Mouse (Mus musculus): Measurements from ENCODE around the gene Olfr331. TPM values are rescaled to one million over a fixed set of nuclear protein-coding genes. Genes with fewer than 3 reads are reported as not detected.
A peak's percentile ranks its signal among the peaks of the same experiment; 100 is the strongest.
"Not testable (repeated sequence)": the region's sequence is repeated elsewhere in the genome, so short reads cannot be mapped to it uniquely, and the experiment has no call there.

Olfr331 gene
- not detected in 2 replicates for polyA plus RNA-seq (2012; rRNA removed)

GRCm38 (mm10) chr11:58502472-58502871 lies at the start of gene Olfr331:
Olfr331 (minus strand) TSS chr11:58502572.
- not testable (repeated sequence) for H3K4me1 ChIP-seq (ENCODE audit: control insufficient read depth, insufficient read depth, low read length); H3K27me3 ChIP-seq (ENCODE audit: control insufficient read depth, insufficient read depth, low read length)

GRCm38 (mm10) chr11:58546322-58546721 lies 44.0 kb upstream of the Olfr331 start, which contains the start of gene Olfr329-ps:
Olfr329-ps (minus strand) TSS chr11:58546422.
- H3K4me1 ChIP-seq (ENCODE audit: control insufficient read depth, insufficient read depth, low read length): no peaks in the 10 kb centered on the region
- no peaks in the 10 kb centered on the region for H3K27me3 ChIP-seq (ENCODE audit: control insufficient read depth, insufficient read depth, low read length)
- WGBS: 44% methylated on average over 5 of the region's 5 CpGs
- no peak within 1 kb of the TSS for H3K27ac ChIP-seq (ENCODE audit: insufficient read depth, low read length)
- TF ChIP-seq POLR2A (IDR thresholded peaks at IDR 0.05; ENCODE audit: borderline replicate concordance, insufficient read depth, low read length) (no peak), CTCF (IDR thresholded peaks at IDR 0.05; ENCODE audit: borderline replicate concordance, insufficient read depth, low read depth, low read length) (no peak)
- no peak within 1 kb of the TSS for H3K4me3 ChIP-seq (replicated peaks; ENCODE audit: insufficient read depth, low read depth, low read length)
- no peak for DNase-seq

More at GRCm38 (mm10) chr11:58502472-58502871, at the start of gene Olfr331:
- not testable (repeated sequence) for DNase-seq; H3K4me3 ChIP-seq (replicated peaks; ENCODE audit: insufficient read depth, low read depth, low read length); H3K27ac ChIP-seq (ENCODE audit: insufficient read depth, low read length)

- not testable (repeated sequence) for DNase-seq; H3K27me3 ChIP-seq (ENCODE audit: control insufficient read depth, insufficient read depth, low read length); H3K4me1 ChIP-seq (ENCODE audit: control insufficient read depth, insufficient read depth, low read length); H3K27ac ChIP-seq (ENCODE audit: insufficient read depth, low read length); H3K4me3 ChIP-seq (replicated peaks; ENCODE audit: insufficient read depth, low read depth, low read length)
Observed at GRCm38 (mm10) chr11:58534736-58535135, 32.4 kb upstream of the Olfr331 start, which contains the start of gene Olfr330. Olfr330 (minus strand) TSS chr11:58534836.

GRCm38 (mm10) chr11:58519756-58520155 lies 17.4 kb upstream of the Olfr331 start:
- H3K27me3 ChIP-seq (ENCODE audit: control insufficient read depth, insufficient read depth, low read length); H3K4me3 ChIP-seq (replicated peaks; ENCODE audit: insufficient read depth, low read depth, low read length); H3K27ac ChIP-seq (ENCODE audit: insufficient read depth, low read length); H3K4me1 ChIP-seq (ENCODE audit: control insufficient read depth, insufficient read depth, low read length): not testable (repeated sequence)
- DNase-seq: peak; percentile 17 to 29
- 88% methylated on average over 8 of the region's 9 CpGs for WGBS

GRCm38 (mm10) chr11:58518916-58519315 lies 16.5 kb upstream of the Olfr331 start:
- not testable (repeated sequence) for H3K27ac ChIP-seq (ENCODE audit: insufficient read depth, low read length); H3K27me3 ChIP-seq (ENCODE audit: control insufficient read depth, insufficient read depth, low read length); H3K4me3 ChIP-seq (replicated peaks; ENCODE audit: insufficient read depth, low read depth, low read length); H3K4me1 ChIP-seq (ENCODE audit: control insufficient read depth, insufficient read depth, low read length)
- peak; percentile 59 for DNase-seq
- 93% methylated on average over 18 of the region's 18 CpGs for WGBS

GRCm38 (mm10) chr11:58509058-58509457 lies 6.7 kb upstream of the Olfr331 start:
- 87% methylated on average over 19 of the region's 19 CpGs for WGBS
- not testable (repeated sequence) for H3K27ac ChIP-seq (ENCODE audit: insufficient read depth, low read length); H3K27me3 ChIP-seq (ENCODE audit: control insufficient read depth, insufficient read depth, low read length); H3K4me3 ChIP-seq (replicated peaks; ENCODE audit: insufficient read depth, low read depth, low read length); DNase-seq; H3K4me1 ChIP-seq (ENCODE audit: control insufficient read depth, insufficient read depth, low read length)

- no peaks in the 10 kb centered on the region for H3K27me3 ChIP-seq (ENCODE audit: control insufficient read depth, insufficient read depth, low read length)
- no peak overlapping the region for H3K27ac ChIP-seq (ENCODE audit: insufficient read depth, low read length)
- H3K4me3 ChIP-seq (replicated peaks; ENCODE audit: insufficient read depth, low read depth, low read length): no peak overlapping the region
- no peaks in the 10 kb centered on the region for H3K4me1 ChIP-seq (ENCODE audit: control insufficient read depth, insufficient read depth, low read length)
- no peak for TF ChIP-seq POLR2A (IDR thresholded peaks at IDR 0.05; ENCODE audit: borderline replicate concordance, insufficient read depth, low read length)
- no peak for TF ChIP-seq CTCF (IDR thresholded peaks at IDR 0.05; ENCODE audit: borderline replicate concordance, insufficient read depth, low read depth, low read length)
- DNase-seq: no peak
- WGBS: 29% methylated on average over 3 of the region's 3 CpGs
Observed at GRCm38 (mm10) chr11:58499290-58499689, 3.1 kb downstream of the Olfr331 start.

GRCm38 (mm10) chr11:58498761-58499160 lies 3.6 kb downstream of the Olfr331 start:
- WGBS: 82% methylated on average over 9 of the region's 9 CpGs
- no peak for DNase-seq
- no peak overlapping the region for H3K4me3 ChIP-seq (replicated peaks; ENCODE audit: insufficient read depth, low read depth, low read length)
- no peaks in the 10 kb centered on the region for H3K27me3 ChIP-seq (ENCODE audit: control insufficient read depth, insufficient read depth, low read length)
- no peak overlapping the region for H3K27ac ChIP-seq (ENCODE audit: insufficient read depth, low read length)
- no peaks in the 10 kb centered on the region for H3K4me1 ChIP-seq (ENCODE audit: control insufficient read depth, insufficient read depth, low read length)
- TF ChIP-seq CTCF (IDR thresholded peaks at IDR 0.05; ENCODE audit: borderline replicate concordance, insufficient read depth, low read depth, low read length): no peak
- no peak for TF ChIP-seq POLR2A (IDR thresholded peaks at IDR 0.05; ENCODE audit: borderline replicate concordance, insufficient read depth, low read length)

GRCm38 (mm10) chr11:58492455-58492854 lies 9.9 kb downstream of the Olfr331 start, which contains the start of gene Olfr332:
Olfr332 (minus strand) TSS chr11:58492555.
- 39% methylated on average over 2 of the region's 2 CpGs for WGBS
- no peak for DNase-seq
- TF ChIP-seq POLR2A (IDR thresholded peaks at IDR 0.05; ENCODE audit: borderline replicate concordance, insufficient read depth, low read length): no peak

More at GRCm38 (mm10) chr11:58492455-58492854, 9.9 kb downstream of the Olfr331 start, which contains the start of gene Olfr332:
- Histone ChIP-seq H3K4me1 (ENCODE audit: control insufficient read depth, insufficient read depth, low read length) (no peaks in the 10 kb centered on the region), H3K4me3 (replicated peaks; ENCODE audit: insufficient read depth, low read depth, low read length) (no peak within 1 kb of the TSS), H3K27ac (ENCODE audit: insufficient read depth, low read length) (no peak within 1 kb of the TSS), H3K27me3 (ENCODE audit: control insufficient read depth, insufficient read depth, low read length) (no peaks in the 10 kb centered on the region)

Measured in cerebellum, adult 2 months (tissue).